Mouse (Mus musculus): ENCODE data around the gene Tmem107. TPM values are rescaled to one million over a fixed set of nuclear protein-coding genes. Genes with fewer than 3 reads are reported as not detected.

Tmem107 gene
- total RNA-seq, 1 experiment, result 38.8 TPM

- peaks cover 57% of the 10 kb centered on the region for H3K36me3 ChIP-seq (ENCODE audit: control insufficient read depth, insufficient read depth, low read length, poor library complexity, severe bottlenecking)
- H3K4me3 ChIP-seq (ENCODE audit: insufficient read depth in 1 of 2, low read depth in 1 of 2, low read length in 2 of 2, poor library complexity in 1 of 2, severe bottlenecking in 1 of 2), result no peak overlapping the region
- no peaks in the 10 kb centered on the region for H3K9me3 ChIP-seq (ENCODE audit: control insufficient read depth, insufficient read depth, low read depth, low read length)
- H3K9ac ChIP-seq (ENCODE audit: insufficient read depth, low read depth, low read length, poor library complexity, severe bottlenecking), result no peak overlapping the region
- DNase-seq (ENCODE audit: low read depth, low spot score), result no peak
- no peak for TF ChIP-seq ZC3H11A (IDR thresholded peaks at IDR 0.05; ENCODE audit: borderline replicate concordance, low read depth, low read length)
- TF ChIP-seq CHD2 (IDR thresholded peaks at IDR 0.05; ENCODE audit: low read depth, low read length), result no peak
- no peak for TF ChIP-seq MAFK (IDR thresholded peaks at IDR 0.05; ENCODE audit: insufficient read depth, low read depth, low read length)
- TF ChIP-seq HCFC1 (IDR thresholded peaks at IDR 0.05; ENCODE audit: borderline replicate concordance, insufficient read depth, low read length), result no peak
- no peak for TF ChIP-seq ZNF384 (IDR thresholded peaks at IDR 0.05; ENCODE audit: low read depth, low read length)
- H3K27ac ChIP-seq (ENCODE audit: insufficient read depth, low read depth, low read length, poor library complexity, severe bottlenecking), result no peak overlapping the region
- in situ Hi-C loops (cut with MboI; ENCODE audit: low sequenced_read_pairs in 2 of 2, unreplicated experiment in 2 of 2), result no loop called here
- peaks cover 2 to 7% of the 10 kb centered on the region in 2 experiments; a peak in 1 of 4 replicates for H3K4me1 ChIP-seq (ENCODE audit: control insufficient read depth in 2 of 2, insufficient read depth in 2 of 2, low read length in 2 of 2, poor library complexity in 1 of 2)
These were observed 35.7 kb downstream of the Tmem107 start for GRCm38 (mm10) chr11:69106299-69106698.

GRCm38 (mm10) chr11:69106842-69107241 is 36.2 kb downstream of the Tmem107 start:
- Histone ChIP-seq H3K9me3 (ENCODE audit: control insufficient read depth, insufficient read depth, low read depth, low read length) (no peaks in the 10 kb centered on the region), H3K27ac (ENCODE audit: insufficient read depth, low read depth, low read length, poor library complexity, severe bottlenecking) (no peak overlapping the region), H3K4me3 (ENCODE audit: insufficient read depth in 1 of 2, low read depth in 1 of 2, low read length in 2 of 2, poor library complexity in 1 of 2, severe bottlenecking in 1 of 2) (no peak overlapping the region), H3K4me1 (ENCODE audit: control insufficient read depth in 2 of 2, insufficient read depth in 2 of 2, low read length in 2 of 2, poor library complexity in 1 of 2) (peaks cover 2 to 7% of the 10 kb centered on the region in 2 experiments; a peak in 1 of 4 replicates), H3K9ac (ENCODE audit: insufficient read depth, low read depth, low read length, poor library complexity, severe bottlenecking) (no peak overlapping the region), H3K36me3 (ENCODE audit: control insufficient read depth, insufficient read depth, low read length, poor library complexity, severe bottlenecking) (peaks cover 52% of the 10 kb centered on the region)
- no peak for DNase-seq (ENCODE audit: low read depth, low spot score)
- in situ Hi-C loops (cut with MboI; ENCODE audit: low sequenced_read_pairs in 2 of 2, unreplicated experiment in 2 of 2), result no loop called here
- TF ChIP-seq ZC3H11A (IDR thresholded peaks at IDR 0.05; ENCODE audit: borderline replicate concordance, low read depth, low read length) (no peak), HCFC1 (IDR thresholded peaks at IDR 0.05; ENCODE audit: borderline replicate concordance, insufficient read depth, low read length) (no peak), CHD2 (IDR thresholded peaks at IDR 0.05; ENCODE audit: low read depth, low read length) (no peak), ZNF384 (IDR thresholded peaks at IDR 0.05; ENCODE audit: low read depth, low read length) (no peak), MAFK (IDR thresholded peaks at IDR 0.05; ENCODE audit: insufficient read depth, low read depth, low read length) (no peak)

DNA sequence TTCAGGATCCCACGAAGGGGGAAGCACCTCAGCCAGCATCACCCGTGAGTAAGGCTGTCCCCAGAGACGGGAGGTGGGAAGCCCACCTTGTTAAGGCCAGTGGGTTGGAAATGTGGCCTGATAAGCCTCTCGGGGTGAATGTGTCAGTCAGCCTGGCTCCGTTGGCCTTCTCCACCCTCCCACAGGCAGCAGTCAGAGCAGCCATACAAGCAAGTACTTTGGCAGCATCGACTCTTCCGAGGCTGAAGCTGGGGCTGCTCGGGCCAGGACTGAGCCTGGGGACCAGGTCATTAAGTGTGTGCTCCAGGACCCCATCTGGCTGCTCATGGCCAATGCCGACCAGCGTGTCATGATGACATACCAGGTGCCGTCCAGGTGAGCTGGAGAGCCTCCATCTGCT is 37.1 kb downstream of the Tmem107 start:
- TF ChIP-seq MAFK (IDR thresholded peaks at IDR 0.05; ENCODE audit: insufficient read depth, low read depth, low read length) (no peak), ZNF384 (IDR thresholded peaks at IDR 0.05; ENCODE audit: low read depth, low read length) (no peak)
- in situ Hi-C loops (cut with MboI; ENCODE audit: low sequenced_read_pairs in 2 of 2, unreplicated experiment in 2 of 2), result no loop called here
- no peak overlapping the region for H3K4me3 ChIP-seq (ENCODE audit: insufficient read depth in 1 of 2, low read depth in 1 of 2, low read length in 2 of 2, poor library complexity in 1 of 2, severe bottlenecking in 1 of 2)
- H3K9me3 ChIP-seq (ENCODE audit: control insufficient read depth, insufficient read depth, low read depth, low read length), result no peaks in the 10 kb centered on the region
- H3K36me3 ChIP-seq (ENCODE audit: control insufficient read depth, insufficient read depth, low read length, poor library complexity, severe bottlenecking), result peaks cover 43% of the 10 kb centered on the region
- no peak overlapping the region for H3K27ac ChIP-seq (ENCODE audit: insufficient read depth, low read depth, low read length, poor library complexity, severe bottlenecking)
- peaks cover 2 to 7% of the 10 kb centered on the region in 2 experiments; a peak in 1 of 4 replicates for H3K4me1 ChIP-seq (ENCODE audit: control insufficient read depth in 2 of 2, insufficient read depth in 2 of 2, low read length in 2 of 2, poor library complexity in 1 of 2)
- no peak overlapping the region for H3K9ac ChIP-seq (ENCODE audit: insufficient read depth, low read depth, low read length, poor library complexity, severe bottlenecking)
- DNase-seq (ENCODE audit: low read depth, low spot score), result no peak

DNA sequence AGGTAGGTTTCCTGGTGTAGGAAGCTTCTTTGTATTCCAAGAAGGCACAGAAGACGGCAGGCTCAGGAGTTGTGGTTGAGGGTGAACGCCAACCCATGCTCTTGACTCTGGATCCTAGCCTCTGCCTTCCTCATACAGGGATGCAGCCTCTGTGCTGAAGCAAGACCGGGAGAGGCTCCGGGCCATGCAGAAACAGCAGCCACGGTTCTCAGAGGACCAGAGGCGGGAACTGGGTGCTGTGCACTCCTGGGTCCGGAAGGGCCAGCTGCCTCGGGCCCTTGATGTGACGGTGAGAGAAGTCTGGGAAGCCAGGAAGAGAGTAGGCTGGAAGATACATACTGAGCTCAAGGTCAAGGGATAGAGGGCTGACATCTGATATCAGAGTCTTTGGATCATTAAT is 37.6 kb downstream of the Tmem107 start:
- H3K4me3 ChIP-seq (ENCODE audit: insufficient read depth in 1 of 2, low read depth in 1 of 2, low read length in 2 of 2, poor library complexity in 1 of 2, severe bottlenecking in 1 of 2), result no peak overlapping the region
- in situ Hi-C loops (cut with MboI; ENCODE audit: low sequenced_read_pairs in 2 of 2, unreplicated experiment in 2 of 2), result no loop called here
- no peak overlapping the region for H3K27ac ChIP-seq (ENCODE audit: insufficient read depth, low read depth, low read length, poor library complexity, severe bottlenecking)
- TF ChIP-seq MAFK (IDR thresholded peaks at IDR 0.05; ENCODE audit: insufficient read depth, low read depth, low read length), result no peak
- no peak for TF ChIP-seq CHD2 (IDR thresholded peaks at IDR 0.05; ENCODE audit: low read depth, low read length)
- no peak for TF ChIP-seq ZC3H11A (IDR thresholded peaks at IDR 0.05; ENCODE audit: borderline replicate concordance, low read depth, low read length)
- no peak for TF ChIP-seq ZNF384 (IDR thresholded peaks at IDR 0.05; ENCODE audit: low read depth, low read length)
- no peak for TF ChIP-seq HCFC1 (IDR thresholded peaks at IDR 0.05; ENCODE audit: borderline replicate concordance, insufficient read depth, low read length)
- H3K9ac ChIP-seq (ENCODE audit: insufficient read depth, low read depth, low read length, poor library complexity, severe bottlenecking), result no peak overlapping the region
- H3K36me3 ChIP-seq (ENCODE audit: control insufficient read depth, insufficient read depth, low read length, poor library complexity, severe bottlenecking), result peaks cover 38% of the 10 kb centered on the region
- H3K9me3 ChIP-seq (ENCODE audit: control insufficient read depth, insufficient read depth, low read depth, low read length), result no peaks in the 10 kb centered on the region
- no peak for DNase-seq (ENCODE audit: low read depth, low spot score)
- peaks cover 2 to 7% of the 10 kb centered on the region in 2 experiments; a peak in 1 of 4 replicates for H3K4me1 ChIP-seq (ENCODE audit: control insufficient read depth in 2 of 2, insufficient read depth in 2 of 2, low read length in 2 of 2, poor library complexity in 1 of 2)
